Mouse (Mus musculus) forebrain, embryonic 16.5 days (tissue): ENCODE data around the gene Card10. TPM values are rescaled to one million over a fixed set of nuclear protein-coding genes. Genes with fewer than 3 reads are reported as not detected.

Experiments
- ATAC-seq: fragments of 200-750 bp; cut with Nextera tagmentation; 2 replicates; pipeline ENCODE4 v1.8.0; 2017; ENCODE audit warnings: mild to moderate bottlenecking, moderate library complexity
- H3K27ac ChIP-seq: fragments of 300-500 bp; sonication (generic); 2 replicates; pipeline ENCODE4 v1.5.1; 2014; ENCODE audit warnings: low read length, control low read depth
- H3K27me3 ChIP-seq: fragments of 300-500 bp; sonication (generic); replicated peaks from 2 replicates; pipeline ENCODE4 v1.6.1; 2014; ENCODE audit warnings: low read length; ENCODE audit not compliant: control insufficient read depth, insufficient read depth
- H3K36me3 ChIP-seq: fragments of 300-500 bp; sonication (generic); 2 replicates; pipeline ENCODE4 v1.6.1; 2014; ENCODE audit not compliant: control insufficient read depth, insufficient read depth
- H3K4me1 ChIP-seq: fragments of 300-500 bp; sonication (generic); replicated peaks from 2 replicates; pipeline ENCODE4 v1.6.1; 2014; ENCODE audit warnings: low read length; ENCODE audit not compliant: control insufficient read depth, insufficient read depth
- H3K4me2 ChIP-seq: fragments of 300-500 bp; sonication (generic); 2 replicates; pipeline ENCODE4 v1.6.1; 2014; ENCODE audit warnings: mild to moderate bottlenecking, low read length, control low read depth
- H3K4me3 ChIP-seq: fragments of 300-500 bp; sonication (generic); replicated peaks from 2 replicates; pipeline ENCODE4 v1.5.1; 2014; ENCODE audit warnings: mild to moderate bottlenecking, low read length, control low read depth
- H3K9ac ChIP-seq: fragments of 300-500 bp; sonication (generic); replicated peaks from 2 replicates; pipeline ENCODE4 v1.6.1; 2014; ENCODE audit warnings: low read depth, low read length, control low read depth
- H3K9me3 ChIP-seq: fragments of 300-500 bp; sonication (generic); 2 replicates; pipeline ENCODE4 v1.6.1; 2016; ENCODE audit warnings: low read length; ENCODE audit not compliant: control insufficient read depth
- WGBS: fragments of 180-500 bp; shearing (Covaris S2); extraction: QIAGEN DNeasy Blood & Tissue Kit; methylation state at CpG from one replicate; pipeline ENCODE4 v1.1.7; 2014; 5-methylcytosine and 5-hydroxymethylcytosine counted together
- polyA plus RNA-seq: library from polyadenylated mRNA; unstranded; fragments of >200 nt; fragmentation: Nextera tagmentation; extraction: Ambion mirVana; gene quantifications from 2 replicates; pipeline ENCODE4 v1.2.1, GENCODE M21; 2015

Card10 gene
- polyA plus RNA-seq, 1 experiment from 2014 or later, result 1.3 TPM

DNA sequence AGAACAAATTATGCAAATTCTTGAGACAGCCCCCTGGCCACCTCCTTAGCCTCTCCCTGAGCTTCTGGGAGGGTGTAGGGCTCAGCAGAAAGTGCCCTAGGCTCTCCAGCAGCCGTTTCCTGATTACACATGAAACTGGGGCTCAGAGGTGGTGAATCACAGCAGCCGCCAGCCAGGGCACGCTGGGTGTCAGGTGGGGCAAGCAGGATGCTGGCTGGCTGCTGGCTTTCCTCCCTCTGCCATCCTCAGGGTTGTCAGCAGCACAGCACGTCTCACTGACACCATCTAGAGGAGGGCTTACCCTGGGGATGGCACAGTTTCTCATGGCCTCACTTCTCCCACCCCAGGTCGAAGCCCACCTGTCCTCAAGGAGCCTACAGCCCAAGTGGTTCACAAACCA lies 25.5 kb upstream of the Card10 start:
- Histone ChIP-seq H3K4me1 (peaks cover 17% of the 10 kb centered on the region; the same call in 1 of the 2 replicates), H3K9ac (no peak overlapping the region; the same call in 1 of the 2 replicates), H3K4me3 (no peak overlapping the region), H3K4me2 (no peak overlapping the region), H3K27ac (no peak overlapping the region), H3K36me3 (no peaks in the 10 kb centered on the region), H3K27me3 (0 out of 2 replicates have a peak, but pooled peaks cover 7% of the 10 kb centered on the region), H3K9me3 (no peaks in the 10 kb centered on the region)
- no peak for ATAC-seq
- WGBS, result 22% methylated on average over 5 of the region's 5 CpGs

DNA sequence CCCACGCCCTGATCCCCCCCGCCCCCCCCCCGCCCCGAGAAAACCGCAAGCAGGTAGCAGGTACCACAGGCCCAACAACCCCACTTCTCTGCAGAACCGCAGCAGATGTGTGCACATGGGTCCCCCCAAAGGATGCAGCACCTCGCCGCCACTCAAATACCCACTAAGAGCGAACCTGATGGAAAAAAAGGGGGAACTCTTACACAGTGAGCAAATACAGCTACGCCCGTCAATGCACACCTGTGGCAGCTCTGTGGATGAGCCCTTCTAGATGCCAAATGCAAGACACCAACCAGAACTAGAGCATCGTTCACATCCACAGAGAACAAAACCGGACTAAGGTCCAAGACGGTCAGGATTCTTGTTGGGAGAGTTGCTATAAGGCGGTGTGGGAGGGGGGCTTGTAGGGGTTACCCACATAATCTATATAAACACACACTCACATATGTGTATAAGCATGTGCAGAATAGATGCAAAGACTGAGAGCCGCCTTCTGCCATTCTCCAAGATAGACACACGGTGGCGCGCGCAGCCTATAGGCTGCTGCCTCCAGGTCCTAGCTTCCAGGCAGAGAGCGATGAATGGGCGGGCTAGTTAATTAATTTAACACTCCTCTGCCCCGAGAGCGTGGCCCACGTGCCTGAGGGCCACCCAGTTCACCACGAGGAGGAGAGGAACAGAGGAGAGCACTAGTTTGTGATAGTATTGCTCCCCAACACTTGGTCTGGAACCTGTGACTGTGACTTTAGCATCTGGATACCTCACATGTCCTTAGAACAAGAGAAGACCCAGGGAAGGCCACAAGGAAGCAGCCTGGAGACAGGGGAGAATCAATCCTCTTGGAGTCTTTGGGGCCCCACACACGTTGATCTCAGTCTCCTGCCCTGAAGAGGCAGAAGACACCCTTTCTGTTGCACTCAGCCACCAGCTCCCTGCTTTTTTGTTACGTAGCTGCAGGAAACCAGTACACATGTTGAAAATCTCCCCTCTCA lies 23.7 kb upstream of the Card10 start:
- 0 out of 2 replicates have a peak, but pooled peaks cover 7% of the 10 kb centered on the region for H3K27me3 ChIP-seq
- H3K4me1 ChIP-seq, result peaks cover 8% of the 10 kb centered on the region; the same call in 1 of the 2 replicates
- WGBS, result 24% methylated on average over 28 of the region's 28 CpGs
- no peaks in the 10 kb centered on the region for H3K36me3 ChIP-seq
- no peaks in the 10 kb centered on the region for H3K9me3 ChIP-seq
- no peak overlapping the region for H3K4me3 ChIP-seq
- peak; percentile 79 for ATAC-seq
- H3K4me2 ChIP-seq, result no peak overlapping the region
- H3K27ac ChIP-seq, result no peak overlapping the region
- no peak overlapping the region for H3K9ac ChIP-seq

GRCm38 (mm10) chr15:78816074-78816391 lies 13.2 kb upstream of the Card10 start:
- Histone ChIP-seq H3K4me1 (no peaks in the 10 kb centered on the region), H3K9ac (no peak overlapping the region), H3K4me2 (no peak overlapping the region), H3K9me3 (no peaks in the 10 kb centered on the region), H3K27ac (no peak overlapping the region), H3K36me3 (no peaks in the 10 kb centered on the region), H3K4me3 (no peak overlapping the region), H3K27me3 (no peaks in the 10 kb centered on the region)
- no peak for ATAC-seq
- 79% methylated on average over 6 of the region's 6 CpGs for WGBS

- Histone ChIP-seq H3K4me3 (no peak overlapping the region), H3K4me2 (no peak overlapping the region), H3K9ac (no peak overlapping the region), H3K27me3 (no peaks in the 10 kb centered on the region), H3K27ac (no peak overlapping the region), H3K36me3 (no peaks in the 10 kb centered on the region), H3K4me1 (no peaks in the 10 kb centered on the region), H3K9me3 (no peaks in the 10 kb centered on the region)
- no peak for ATAC-seq
- 55% methylated on average over 11 of the region's 11 CpGs for WGBS
Measured at GRCm38 (mm10) chr15:78815314-78816073, 12.7 kb upstream of the Card10 start.

- H3K4me1 ChIP-seq, result no peaks in the 10 kb centered on the region
Measured at GRCm38 (mm10) chr15:78813603-78814002, 10.8 kb upstream of the Card10 start.

DNA sequence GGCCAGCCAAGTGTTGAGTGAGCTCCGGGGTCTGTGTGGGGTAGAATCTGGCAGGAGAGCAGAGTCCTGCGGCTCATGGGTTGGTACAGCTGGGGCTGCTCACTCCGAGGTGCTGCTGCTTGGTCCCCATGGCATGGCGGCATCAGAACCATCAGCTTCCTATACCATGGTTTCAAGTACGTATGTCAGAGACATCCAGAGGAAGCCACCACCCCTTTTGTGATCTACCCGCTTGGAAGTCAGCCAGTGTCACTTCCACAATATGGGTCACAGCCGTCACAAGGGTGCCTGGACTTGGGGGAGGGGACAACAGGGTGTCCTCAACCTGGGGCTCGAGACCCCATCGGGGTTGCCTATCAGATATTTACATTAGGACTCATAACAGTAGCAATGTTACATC lies 7.3 kb upstream of the Card10 start:
- H3K27me3 ChIP-seq, result no peaks in the 10 kb centered on the region
- no peaks in the 10 kb centered on the region for H3K9me3 ChIP-seq
- no peak overlapping the region for H3K9ac ChIP-seq
- no peak overlapping the region for H3K27ac ChIP-seq
- no peak for ATAC-seq
- no peak overlapping the region for H3K4me2 ChIP-seq
- H3K4me1 ChIP-seq, result no peaks in the 10 kb centered on the region
- no peaks in the 10 kb centered on the region for H3K36me3 ChIP-seq
- 73% methylated on average over 9 of the region's 9 CpGs for WGBS
- no peak overlapping the region for H3K4me3 ChIP-seq

More at GRCm38 (mm10) chr15:78813603-78814002, 10.8 kb upstream of the Card10 start:
- Histone ChIP-seq H3K36me3 (no peaks in the 10 kb centered on the region), H3K9me3 (no peaks in the 10 kb centered on the region), H3K9ac (no peak overlapping the region), H3K27ac (no peak overlapping the region), H3K4me3 (no peak overlapping the region), H3K27me3 (no peaks in the 10 kb centered on the region), H3K4me2 (no peak overlapping the region)
- WGBS, result 91% methylated on average over 4 of the region's 4 CpGs
- no peak for ATAC-seq

GRCm38 (mm10) chr15:78809739-78810138 lies 6.9 kb upstream of the Card10 start:
- no peak for ATAC-seq
- H3K9ac ChIP-seq, result no peak overlapping the region
- no peak overlapping the region for H3K4me2 ChIP-seq
- no peaks in the 10 kb centered on the region for H3K36me3 ChIP-seq
- no peaks in the 10 kb centered on the region; the same call in 1 of the 2 replicates for H3K4me1 ChIP-seq
- no peaks in the 10 kb centered on the region for H3K27me3 ChIP-seq
- WGBS, result 71% methylated on average over 9 of the region's 9 CpGs
- H3K27ac ChIP-seq, result no peak overlapping the region
- H3K4me3 ChIP-seq, result no peak overlapping the region
- no peaks in the 10 kb centered on the region for H3K9me3 ChIP-seq

DNA sequence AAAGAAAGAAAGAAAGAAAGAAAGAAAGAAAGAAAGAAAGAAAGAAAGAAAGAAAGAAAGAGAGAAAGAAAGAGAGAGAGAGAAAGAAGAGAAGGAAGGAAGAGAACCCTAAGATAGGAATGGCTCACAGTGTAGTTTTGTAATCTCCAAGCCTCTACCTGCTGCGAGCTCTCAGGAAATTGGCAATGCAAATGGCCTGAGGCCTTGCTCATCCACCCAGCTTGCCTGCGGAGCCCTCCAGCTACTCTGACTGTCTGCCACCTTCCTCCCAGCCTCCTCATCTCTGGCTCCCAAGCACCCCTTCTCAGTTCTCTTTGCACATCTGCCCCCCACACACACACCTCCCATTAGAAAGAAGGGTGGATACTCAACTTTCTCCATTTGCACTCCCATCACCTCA lies 6.1 kb upstream of the Card10 start:
- no peak overlapping the region for H3K4me3 ChIP-seq
- H3K9ac ChIP-seq, result no peak overlapping the region
- H3K4me2 ChIP-seq, result no peak overlapping the region
- H3K27ac ChIP-seq, result no peak overlapping the region
- no peaks in the 10 kb centered on the region for H3K36me3 ChIP-seq
- H3K9me3 ChIP-seq, result no peaks in the 10 kb centered on the region
- no peaks in the 10 kb centered on the region for H3K27me3 ChIP-seq
- no peak for ATAC-seq
- H3K4me1 ChIP-seq, result peaks cover 6% of the 10 kb centered on the region
- 73% methylated on average over 2 of the region's 2 CpGs for WGBS

GRCm38 (mm10) chr15:78807141-78807540 lies 4.3 kb upstream of the Card10 start:
- Histone ChIP-seq H3K36me3 (no peaks in the 10 kb centered on the region), H3K4me1 (peaks cover 20% of the 10 kb centered on the region), H3K4me2 (no peak overlapping the region), H3K27me3 (peaks cover 6% of the 10 kb centered on the region; the same call in 1 of the 2 replicates), H3K27ac (no peak overlapping the region), H3K9ac (no peak overlapping the region), H3K9me3 (no peaks in the 10 kb centered on the region), H3K4me3 (no peak overlapping the region)
- no peak for ATAC-seq
- whole genome bisulfite sequencing, result 73% methylated on average over 3 of the region's 3 CpGs
